Mouse (Mus musculus) layer of hippocampus, postnatal 36 days (tissue): ENCODE measurements at regions not wholly inside any gene's neighbourhood (a gene's known extent, or its start where the extent isn't known, plus 50 kb on each side); places are given as distances from the start of the nearest gene placed in this dataset.
"Not testable (repeated sequence)": the region's sequence is repeated elsewhere in the genome, so short reads cannot be mapped to it uniquely, and the experiment has no call there.

ENCODE experiments used
- DNase-seq, 2 experiments: peaks; one replicate each; pipeline ENCODE4 v3.0.0; 2022

- DNase-seq = no peak
These were observed 238.4 kb upstream of the Rarb start for GRCm38 (mm10) chr14:17057355-17057754.

DNA sequence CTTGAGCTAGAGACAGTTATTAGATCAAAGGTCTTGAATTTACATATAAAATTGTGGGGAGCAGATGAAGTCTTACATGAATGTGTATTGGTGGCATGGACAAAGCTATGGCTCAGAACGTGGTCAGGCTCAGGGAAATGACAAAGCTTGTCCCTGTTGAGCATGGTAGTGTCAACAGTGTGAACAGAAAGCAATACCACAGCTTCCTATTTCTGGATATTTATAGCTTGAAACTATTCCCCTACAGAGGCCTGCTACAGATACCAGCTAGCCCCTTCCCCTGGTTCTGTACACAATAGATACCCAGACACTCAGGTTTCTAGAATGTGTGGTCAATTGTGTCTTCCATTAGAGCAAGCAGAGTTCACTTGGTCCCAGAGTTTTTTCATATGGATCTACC lies 236.8 kb upstream of the Rarb start:
- no peak for DNase-seq

- DNase-seq = no peak
These were observed 235.4 kb upstream of the Rarb start for GRCm38 (mm10) chr14:17054381-17054780.

DNA sequence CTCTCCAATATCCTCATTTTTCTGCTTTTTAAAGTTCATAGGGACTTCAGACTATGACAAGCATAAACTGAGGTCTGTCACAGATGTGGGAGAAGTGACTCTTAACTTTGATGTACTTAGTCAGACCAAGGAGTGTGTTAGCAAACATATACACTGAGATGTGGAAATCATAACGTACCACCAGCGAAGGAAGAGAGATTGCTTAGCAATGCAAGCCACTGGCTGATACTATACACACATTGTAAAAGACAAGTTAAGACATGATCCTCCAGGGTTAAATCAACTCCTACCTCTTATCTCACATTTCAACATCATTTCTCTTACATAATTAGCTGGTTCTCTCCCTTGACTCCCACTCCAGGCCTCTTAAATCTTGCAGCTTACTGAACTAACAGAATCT lies 227.9 kb upstream of the Rarb start:
- DNase-seq = no peak

DNA sequence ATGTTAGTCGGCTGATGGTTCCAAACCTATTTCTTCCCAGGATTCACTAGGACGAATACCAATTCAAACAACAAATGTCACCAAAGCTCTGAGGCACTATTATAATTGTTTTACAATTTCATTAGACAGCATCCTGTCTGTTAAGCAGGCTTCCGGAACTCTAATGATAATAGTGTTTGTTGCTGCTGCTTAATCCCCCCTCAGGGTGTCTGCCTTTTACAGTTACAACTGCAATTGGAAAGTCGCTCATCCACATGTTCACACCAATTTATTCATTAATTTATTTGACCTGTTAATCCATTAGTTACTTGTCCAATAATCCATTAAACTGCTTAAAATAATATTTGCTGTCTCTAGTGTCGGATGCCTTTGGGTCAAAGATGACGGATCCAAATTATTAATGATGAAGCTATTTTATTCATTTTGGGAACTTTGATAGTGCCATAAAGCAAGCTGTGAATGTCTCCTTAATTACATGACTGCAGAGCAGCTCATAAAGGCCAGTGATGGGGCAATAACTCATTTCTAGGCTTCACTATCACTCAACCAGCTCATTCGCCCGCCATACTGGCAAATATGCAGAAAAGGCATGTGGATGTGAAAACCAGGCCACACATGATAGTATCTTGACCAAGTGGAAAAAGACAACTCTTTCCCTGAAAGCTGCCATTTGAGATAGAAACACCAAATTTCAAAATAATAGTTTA lies 226.6 kb upstream of the Rarb start:
- DNase-seq = no peak

DNA sequence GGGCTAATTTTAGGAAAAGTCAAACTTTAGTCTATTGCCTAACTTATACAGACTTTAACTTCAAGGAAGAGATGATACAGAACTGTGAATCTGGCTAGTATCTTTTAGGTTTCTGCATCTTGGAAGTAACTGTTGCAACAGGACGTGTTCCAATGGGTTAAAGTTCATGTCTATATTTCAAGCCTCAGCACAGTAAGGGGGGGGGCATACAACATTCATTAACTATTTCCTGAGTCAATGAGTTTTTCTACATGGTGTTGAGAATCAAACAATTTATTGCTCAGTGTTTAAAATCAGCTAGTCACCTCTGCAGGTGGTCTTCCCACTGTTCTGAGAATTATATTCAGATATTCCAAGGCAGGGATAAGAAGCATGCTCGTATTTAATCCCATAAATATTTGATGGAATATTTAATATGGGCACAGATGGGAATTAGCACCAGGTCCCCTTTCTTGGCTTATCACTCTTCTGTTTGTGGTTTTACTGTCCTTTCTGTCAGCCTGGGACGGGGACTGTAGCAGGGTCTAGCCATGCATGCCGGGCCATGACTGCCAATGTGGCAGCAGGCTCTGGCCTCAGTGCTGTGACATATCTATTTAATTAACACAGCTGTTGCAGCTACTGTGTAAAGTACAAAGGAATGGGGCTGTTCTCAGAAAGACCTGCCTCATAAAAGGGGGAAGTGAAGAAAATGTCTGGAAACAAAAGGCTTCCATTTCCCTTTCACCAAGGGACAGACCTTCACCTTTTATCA lies 201.8 kb upstream of the Rarb start:
- DNase-seq = no peak

- no peak for DNase-seq
These were observed 194.0 kb upstream of the Rarb start for GRCm38 (mm10) chr14:17012931-17013330.

DNA sequence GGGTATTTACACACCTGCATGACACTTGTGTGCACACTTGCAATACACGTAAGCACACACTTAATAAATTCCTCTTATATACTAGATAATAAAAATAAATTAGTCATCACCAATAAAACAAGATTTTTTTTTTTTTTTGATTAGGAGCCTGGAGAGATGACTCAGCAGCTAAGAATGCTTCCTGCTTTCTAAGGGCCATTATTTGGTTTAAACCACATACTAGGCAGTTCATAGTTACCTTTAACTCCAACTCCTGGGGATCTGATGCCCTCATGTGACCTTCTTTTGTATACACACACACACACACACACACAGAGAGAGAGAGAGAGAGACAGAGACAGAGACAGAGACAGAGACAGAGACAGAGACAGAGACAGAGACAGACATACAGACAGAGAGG lies 193.2 kb upstream of the Rarb start:
- DNase-seq = no peak

GRCm38 (mm10) chr14:17005194-17006018 lies 186.4 kb upstream of the Rarb start:
- no peak for DNase-seq

- DNase-seq = no peak
These were observed 185.8 kb upstream of the Rarb start for GRCm38 (mm10) chr14:17004714-17005113.

DNA sequence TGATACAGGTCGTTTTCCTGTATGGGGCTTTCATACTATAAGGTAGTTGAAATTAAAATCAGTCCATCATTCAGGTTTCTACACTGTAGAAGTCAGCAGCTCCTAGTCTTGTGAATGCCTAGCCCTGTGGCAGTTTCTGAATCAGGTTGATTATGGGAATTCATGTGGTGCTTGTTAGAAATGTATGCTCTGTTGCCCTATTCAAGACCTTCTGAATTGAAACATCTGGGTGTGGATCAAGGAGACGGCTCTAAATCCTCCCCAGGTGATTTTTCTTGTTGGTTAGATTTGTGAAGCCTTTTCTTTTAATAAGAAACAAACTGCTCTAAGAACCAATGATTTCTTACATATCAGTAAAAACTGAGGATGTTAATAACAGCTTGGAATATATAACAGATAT lies 177.8 kb upstream of the Rarb start:
- DNase-seq = no peak

DNA sequence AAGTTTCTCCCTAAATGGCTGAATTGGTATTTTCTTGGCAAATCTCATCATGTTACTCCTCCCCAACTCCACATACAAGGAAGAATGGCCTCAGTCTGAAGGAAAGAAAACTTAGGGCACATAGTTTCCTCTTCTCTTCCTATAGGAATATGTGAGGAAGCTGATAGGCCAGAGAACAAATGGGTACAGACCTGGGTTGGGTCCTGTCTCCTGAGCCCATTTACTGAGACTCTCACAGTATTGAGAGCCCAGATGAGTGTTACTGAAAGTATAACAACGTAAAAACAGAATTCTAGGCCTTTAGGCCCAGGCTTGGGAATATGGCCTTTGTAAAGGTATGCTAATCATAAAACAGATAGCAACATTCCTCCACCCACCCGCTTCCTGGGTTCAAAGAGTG lies 152.0 kb upstream of the Rarb start:
- DNase-seq = not testable (repeated sequence)

DNA sequence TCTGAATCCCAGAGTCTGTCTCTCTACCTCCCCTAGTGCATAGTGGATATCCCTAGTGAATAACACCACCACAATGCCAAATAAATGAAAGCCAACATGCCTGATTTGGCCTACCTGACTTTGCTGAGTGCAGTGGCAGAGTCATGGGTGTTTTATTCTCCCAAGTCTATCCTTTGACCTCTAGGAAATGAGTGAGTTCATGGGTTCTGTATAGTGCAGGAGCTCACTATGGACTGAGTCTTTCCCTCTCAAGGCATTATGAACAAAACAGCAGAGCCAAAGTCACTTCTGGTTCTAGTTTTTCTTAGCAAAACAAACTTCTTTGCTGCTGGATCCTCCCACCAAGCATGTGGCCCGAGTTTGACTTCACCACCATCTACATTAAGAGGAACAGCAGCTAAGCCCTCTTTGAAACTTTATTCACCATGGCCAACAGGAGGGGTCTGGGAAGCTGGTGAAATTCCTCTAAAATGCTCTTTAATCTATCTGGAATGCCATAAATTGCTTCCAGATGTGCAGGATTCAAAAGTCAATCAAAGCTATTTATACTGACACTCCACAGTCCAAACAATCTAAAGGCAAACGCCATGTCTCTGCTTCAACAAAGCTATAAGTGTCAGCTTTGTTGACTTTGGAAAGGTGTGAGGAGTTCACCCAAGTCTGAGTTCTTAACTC lies 145.9 kb upstream of the Rarb start:
- DNase-seq = no peak

DNA sequence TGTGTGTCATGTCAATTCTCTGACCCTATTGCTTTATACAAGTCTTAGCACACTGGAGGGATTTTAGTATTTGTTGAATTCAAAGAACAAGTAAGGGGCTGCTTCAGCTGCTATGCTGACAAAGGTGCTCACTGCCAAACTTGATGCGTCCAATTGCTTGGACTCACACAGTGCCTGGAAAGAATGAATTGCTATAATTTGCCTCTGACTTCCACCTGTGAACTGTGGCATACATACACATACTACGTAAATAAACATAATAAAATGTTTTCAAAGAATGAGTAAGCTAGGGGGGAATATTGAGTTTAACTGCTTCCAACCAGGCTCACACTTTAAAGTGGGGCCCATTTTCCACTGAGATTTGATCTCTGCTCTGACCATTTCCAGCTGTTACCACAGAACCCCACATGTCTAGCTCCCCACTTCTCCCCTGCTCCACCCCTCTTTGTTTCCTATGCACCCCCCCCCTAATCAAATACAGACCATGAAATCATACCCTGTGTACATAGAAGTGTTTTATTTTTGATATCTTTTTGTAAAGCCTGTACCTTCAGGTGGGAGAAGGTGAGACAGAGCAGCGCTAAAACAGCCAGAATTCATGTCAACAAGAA lies 143.4 kb upstream of the Rarb start:
- no peak for DNase-seq

DNA sequence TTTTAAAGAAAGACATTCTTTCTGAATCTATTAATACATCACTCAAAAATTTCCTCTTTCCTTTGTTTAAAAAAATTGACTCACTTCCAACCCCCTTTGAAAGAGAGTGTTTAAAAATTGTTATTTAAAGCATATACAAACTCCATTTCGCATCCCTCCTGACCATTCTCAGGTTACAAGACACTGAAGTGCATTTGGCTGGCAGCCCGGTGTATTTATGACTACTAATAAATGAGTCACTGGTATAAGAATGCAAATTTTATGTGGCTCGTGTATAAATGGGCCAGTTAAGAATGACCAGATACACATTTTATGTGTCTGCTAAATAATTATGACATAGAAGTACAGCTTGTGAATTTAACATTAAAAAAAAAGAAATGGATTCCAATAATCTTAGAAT lies 138.8 kb upstream of the Rarb start:
- no peak for DNase-seq

- DNase-seq = no peak
These were observed 135.8 kb upstream of the Rarb start for GRCm38 (mm10) chr14:16954511-16955443.

GRCm38 (mm10) chr14:16948736-16949135 lies 129.8 kb upstream of the Rarb start:
- DNase-seq = no peak

DNA sequence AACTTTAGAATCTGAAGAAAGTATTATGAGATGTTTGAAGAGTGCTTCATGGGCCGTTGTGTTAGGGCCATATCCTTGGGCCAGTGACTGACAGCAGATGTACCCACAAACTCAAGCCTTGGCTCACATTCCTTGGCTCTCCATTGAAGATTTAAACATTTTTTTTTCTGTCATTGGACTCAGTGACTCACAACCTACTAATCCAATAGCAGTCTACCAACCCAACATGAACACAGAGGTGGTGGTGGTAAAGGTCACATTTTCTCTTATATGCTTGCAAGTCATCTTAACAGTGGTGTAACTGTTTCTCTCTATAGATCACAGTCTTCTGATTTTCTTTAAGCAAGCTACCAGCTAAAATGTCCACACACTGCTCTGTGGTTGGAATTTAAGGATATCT lies 125.5 kb upstream of the Rarb start:
- DNase-seq = no peak

- no peak for DNase-seq
These were observed 124.6 kb upstream of the Rarb start for GRCm38 (mm10) chr14:16943531-16943930.

DNA sequence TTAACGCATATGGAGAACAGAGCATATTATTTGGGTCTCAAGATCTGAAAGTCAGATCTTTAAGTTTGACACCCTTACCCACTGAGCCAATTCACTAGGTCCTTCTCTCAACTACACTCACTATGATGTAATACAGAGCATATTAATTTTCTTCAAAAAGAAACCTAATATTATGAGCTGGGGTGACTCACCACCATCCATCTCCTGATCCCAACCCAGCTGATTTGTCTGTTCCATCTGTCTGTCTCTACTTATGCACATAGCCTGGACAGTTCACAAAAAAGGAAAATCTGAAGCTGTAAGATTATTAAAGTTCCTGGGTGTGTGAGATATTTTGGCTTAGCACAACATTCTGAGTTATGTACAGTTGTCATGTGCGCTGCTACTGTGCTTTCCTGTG lies 108.2 kb upstream of the Rarb start:
- DNase-seq = no peak

DNA sequence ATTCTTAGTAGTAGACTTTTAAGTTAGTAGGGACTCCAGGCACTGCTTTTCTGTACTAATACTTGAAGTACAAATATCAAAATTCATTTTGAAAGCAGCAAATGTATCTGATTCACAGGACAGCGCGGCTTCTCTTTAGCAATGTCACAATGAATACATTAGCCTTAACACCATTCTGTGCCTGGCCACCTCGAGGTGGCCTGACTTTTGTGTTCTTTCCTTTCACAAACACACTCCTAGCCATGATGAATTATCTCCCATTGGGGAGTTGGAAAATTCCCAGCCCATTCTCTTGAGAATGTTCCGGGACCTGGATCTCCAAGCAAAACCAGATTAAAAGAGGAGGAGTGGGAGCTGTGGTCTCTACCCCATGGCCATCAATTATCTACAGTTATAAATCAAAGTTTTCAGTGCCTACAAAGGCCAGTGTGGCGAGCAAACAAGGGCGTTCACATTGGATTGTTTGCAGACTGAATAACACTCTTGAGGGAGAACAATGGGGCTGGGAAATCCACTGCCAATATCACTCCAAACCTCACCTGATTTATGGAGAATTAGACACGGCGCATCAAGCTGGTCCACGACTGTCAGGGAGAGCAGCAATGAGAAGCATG lies 82.7 kb upstream of the Rarb start:
- no peak for DNase-seq
